19 mouse cellular contexts compared by ENCODE assay signal in the genomic region with DNA sequence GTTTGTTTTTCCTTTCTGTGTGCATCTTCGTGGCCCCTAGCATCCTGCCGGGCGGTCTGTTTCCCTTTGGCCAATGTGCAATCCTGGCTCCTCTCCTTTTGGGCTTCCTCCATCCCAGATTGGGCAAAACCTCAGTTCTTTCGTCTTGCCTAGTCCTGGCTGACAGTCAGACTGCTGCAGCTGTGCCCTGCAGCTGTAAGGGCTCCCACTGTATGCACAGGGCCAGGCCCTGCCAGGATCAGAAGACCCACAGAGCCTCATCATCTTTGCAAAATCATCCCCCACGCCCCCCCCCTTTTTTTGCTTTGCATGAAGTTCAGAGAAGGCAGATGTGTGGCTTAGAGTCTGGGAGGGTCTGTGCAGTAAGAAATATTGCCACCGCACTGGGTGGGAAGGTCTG.
DNase-seq lines count a peak whose midpoint lies in the region; ATAC-seq lines count a peak whose summit lies in the region.
"Had no signal": no experiment of that assay in that cellular context is flagged by ENCODE, and none has a peak within 500 bp of the region (broad histone marks: within the 10 kb centered on the region; RNA-seq: fewer than 3 reads in every experiment).

No protein-coding gene starts in this region.

- H3K4me1 ChIP-seq in midbrain, embryonic 15.5 days: no peaks in the 10 kb centered on the region
- peaks cover 8% of the 10 kb centered on the region; the same call in 1 of the 2 replicates for H3K4me1 ChIP-seq in midbrain, embryonic 10.5 days
- peaks cover 14% of the 10 kb centered on the region; the same call in 1 of the 2 replicates for H3K4me1 ChIP-seq in embryonic facial prominence, embryonic 15.5 days
- H3K4me1 ChIP-seq: heart, embryonic 10.5 days had no signal

- 0 out of 2 replicates have a peak, but pooled peaks have one; percentile 48 for ATAC-seq in midbrain, embryonic 15.5 days (replicated peaks)
- peak; percentile 79 for ATAC-seq in embryonic facial prominence, embryonic 15.5 days (ENCODE audit: insufficient number of reproducible peaks, low FRiP score, low TSS enrichment, low read depth)
- ATAC-seq: hindbrain, embryonic 16.5 days had no signal

- no peak overlapping the region for H3K27ac ChIP-seq in midbrain, embryonic 15.5 days
- H3K27ac ChIP-seq in midbrain, embryonic 10.5 days (replicated peaks): no peak overlapping the region
- H3K27ac ChIP-seq in embryonic facial prominence, embryonic 15.5 days (replicated peaks): 0 out of 2 replicates have a peak overlapping the region, but pooled peaks have one; percentile 53
- H3K27ac ChIP-seq: heart, embryonic 10.5 days; liver, embryonic 14.5 days; neural tube, embryonic 15.5 days had no signal

- H3K27me3 ChIP-seq in midbrain, embryonic 15.5 days (replicated peaks): no peaks in the 10 kb centered on the region
- no peaks in the 10 kb centered on the region for H3K27me3 ChIP-seq in midbrain, embryonic 10.5 days (ENCODE audit: low read depth, poor library complexity, severe bottlenecking)
- H3K27me3 ChIP-seq in embryonic facial prominence, embryonic 15.5 days: no peaks in the 10 kb centered on the region
- H3K27me3 ChIP-seq: neural tube, embryonic 15.5 days had no signal

- DNase-seq in gastrocnemius, adult 18-20 months (ENCODE audit: low spot score): peak; percentile 16
- DNase-seq in gastrocnemius, postnatal 36 days: no peak
- no peak for DNase-seq in midbrain, embryonic 10.5 days (ENCODE audit: low spot score)
- peak; percentile 16 for DNase-seq in lung, postnatal 25 days (ENCODE audit: low spot score)
- DNase-seq in adrenal gland, adult 8-10 months: no peak
- no peak for DNase-seq in right cerebral cortex, postnatal 25 days
- DNase-seq: adrenal gland, postnatal 14 days; cerebellum, adult 9-11 months; embryo, embryonic 11 days; heart, postnatal 36 days; kidney, adult 18-20 months; kidney, postnatal 14 days; left cerebral cortex, postnatal 4 days had no signal

- no peaks in the 10 kb centered on the region for H3K9me3 ChIP-seq in midbrain, embryonic 15.5 days
- no peaks in the 10 kb centered on the region for H3K9me3 ChIP-seq in midbrain, embryonic 10.5 days (replicated peaks)
- H3K9me3 ChIP-seq in embryonic facial prominence, embryonic 15.5 days (replicated peaks): no peaks in the 10 kb centered on the region
- H3K9me3 ChIP-seq: heart, embryonic 10.5 days; neural tube, embryonic 15.5 days had no signal

- no peak overlapping the region for H3K4me2 ChIP-seq in midbrain, embryonic 15.5 days
- H3K4me2 ChIP-seq in embryonic facial prominence, embryonic 15.5 days (replicated peaks): no peak overlapping the region
- H3K4me2 ChIP-seq: neural tube, embryonic 15.5 days had no signal

- intact Hi-C loops in gastrocnemius, postnatal 36 days (cut with DNase I): no loop called here

- H3K36me3 ChIP-seq in midbrain, embryonic 15.5 days (replicated peaks): no peaks in the 10 kb centered on the region
- H3K36me3 ChIP-seq in midbrain, embryonic 10.5 days: no peaks in the 10 kb centered on the region
- H3K36me3 ChIP-seq in embryonic facial prominence, embryonic 15.5 days: no peaks in the 10 kb centered on the region
- H3K36me3 ChIP-seq: heart, embryonic 10.5 days; neural tube, embryonic 15.5 days had no signal

- no peak overlapping the region for H3K9ac ChIP-seq in midbrain, embryonic 15.5 days
- H3K9ac ChIP-seq in embryonic facial prominence, embryonic 15.5 days: no peak overlapping the region
- H3K9ac ChIP-seq: liver, embryonic 14.5 days; neural tube, embryonic 15.5 days had no signal

- WGBS in midbrain, embryonic 15.5 days: 76% methylated on average over 6 of the region's 6 CpGs
- WGBS in midbrain, embryonic 10.5 days: 81% methylated on average over 6 of the region's 6 CpGs
- 54% methylated on average over 6 of the region's 6 CpGs for WGBS in embryonic facial prominence, embryonic 15.5 days

- no peak overlapping the region for H3K4me3 ChIP-seq in midbrain, embryonic 15.5 days
- H3K4me3 ChIP-seq in midbrain, embryonic 10.5 days: no peak overlapping the region
- no peak overlapping the region for H3K4me3 ChIP-seq in embryonic facial prominence, embryonic 15.5 days (replicated peaks)
- H3K4me3 ChIP-seq: heart, embryonic 10.5 days; neural tube, embryonic 15.5 days had no signal

Comparison
In these comparisons a context has a peak if more than half of its experiments do, and no peak if none do; other contexts are left out.
1. DNase-seq: peak in gastrocnemius, adult 18-20 months (single experiment) and lung, postnatal 25 days (single experiment); none in gastrocnemius, postnatal 36 days (0 of 2), midbrain, embryonic 10.5 days (single experiment), adrenal gland, adult 8-10 months (single experiment) and right cerebral cortex, postnatal 25 days (single experiment).